Mouse (Mus musculus) ES-E14 (cell line): ENCODE measurements around the gene Wdr54.

Experiments used
- CHD2 ChIP-seq: IDR thresholded peaks from 2 replicates; pipeline ENCODE4 v1.6.1; 2014; ENCODE audit warnings: mild to moderate bottlenecking, low read depth, low read length, inconsistent platforms
- HCFC1 ChIP-seq: IDR thresholded peaks from 2 replicates; pipeline ENCODE4 v1.6.1; 2012; ENCODE audit warnings: low read length, inconsistent platforms, borderline replicate concordance; ENCODE audit not compliant: insufficient read depth

GRCm38 (mm10) chr6:83151721-83152120 lies 4.5 kb downstream of the Wdr54 start:
- TF ChIP-seq CHD2 (no peak), HCFC1 (no peak)
